Mouse (Mus musculus): ENCODE data around the gene Use1.
"Not testable (repeated sequence)": the region's sequence is repeated elsewhere in the genome, so short reads cannot be mapped to it uniquely, and the experiment has no call there.

GRCm38 (mm10) chr8:71318610-71319009 lies 48.0 kb upstream of the Use1 start:
- TF ChIP-seq CTCF (IDR thresholded peaks at IDR 0.05; ENCODE audit: borderline replicate concordance, control insufficient read depth, extremely low read depth, insufficient read depth, low read length, poor library complexity); POLR2A (IDR thresholded peaks at IDR 0.05; ENCODE audit: control insufficient read depth, extremely low read depth, insufficient read depth, low read length, poor library complexity): not testable (repeated sequence)

All from thymus, adult 2 months (tissue).